Mouse (Mus musculus) E14TG2a.4 (cell line): Measurements from ENCODE around the gene Tns3.

Experiments
- H3K27me3 ChIP-seq: 2 replicates; pipeline ENCODE4 v1.6.1; 2014; ENCODE audit warnings: low read length, control low read depth; ENCODE audit not compliant: insufficient read depth
- H3K36me3 ChIP-seq: 2 replicates; pipeline ENCODE4 v1.6.1; 2014; ENCODE audit warnings: low read length, control low read depth; ENCODE audit not compliant: insufficient read depth
- H3K4me1 ChIP-seq: replicated peaks from 2 replicates; pipeline ENCODE4 v1.6.1; 2014; ENCODE audit warnings: low read depth, low read length, control low read depth
- H3K4me3 ChIP-seq: replicated peaks from 2 replicates; pipeline ENCODE4 v1.5.1; 2014; ENCODE audit warnings: mild to moderate bottlenecking, low read length
- H3K9me3 ChIP-seq: 2 replicates; pipeline ENCODE4 v1.6.1; 2014; ENCODE audit warnings: low read length, control low read depth
- CTCF ChIP-seq: conservative IDR thresholded peaks from 2 replicates; pipeline ENCODE4 v1.5.1; 2014; ENCODE audit warnings: low read length
- NANOG ChIP-seq: IDR thresholded peaks from 2 replicates; pipeline ENCODE4 v1.6.1; 2014; ENCODE audit warnings: borderline replicate concordance, low read length, mixed read lengths
- POU5F1 ChIP-seq: IDR thresholded peaks from 2 replicates; pipeline ENCODE4 v1.6.1; 2014; ENCODE audit warnings: low read length, borderline replicate concordance

Gene Tns3

DNA sequence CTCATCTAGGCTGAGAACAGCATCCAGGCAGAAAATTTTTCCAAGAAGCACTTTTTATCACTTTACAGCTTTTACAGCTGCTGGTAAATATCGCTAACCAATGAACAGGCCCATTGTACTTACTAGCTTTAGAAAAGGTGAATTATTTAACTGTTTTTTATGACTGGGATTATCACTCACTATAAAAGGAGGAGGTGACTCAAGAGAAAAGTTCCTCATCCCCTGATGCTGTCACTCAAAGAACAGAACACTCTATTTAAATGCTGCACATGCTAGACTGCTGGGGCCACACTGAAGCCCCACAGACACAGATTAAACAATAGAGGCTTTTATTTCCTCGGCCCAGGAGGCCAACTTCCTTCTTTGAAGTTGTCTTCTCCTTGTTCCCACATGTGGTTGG lies 80.0 kb downstream of the Tns3 start:
- Histone ChIP-seq H3K27me3 (no peaks in the 10 kb centered on the region), H3K4me3 (peak overlapping the region; percentile 30), H3K36me3 (peaks cover 84% of the 10 kb centered on the region), H3K9me3 (no peaks in the 10 kb centered on the region), H3K4me1 (peaks cover 100% of the 10 kb centered on the region)
- TF ChIP-seq POU5F1 (no peak), CTCF (no peak), NANOG (no peak)

DNA sequence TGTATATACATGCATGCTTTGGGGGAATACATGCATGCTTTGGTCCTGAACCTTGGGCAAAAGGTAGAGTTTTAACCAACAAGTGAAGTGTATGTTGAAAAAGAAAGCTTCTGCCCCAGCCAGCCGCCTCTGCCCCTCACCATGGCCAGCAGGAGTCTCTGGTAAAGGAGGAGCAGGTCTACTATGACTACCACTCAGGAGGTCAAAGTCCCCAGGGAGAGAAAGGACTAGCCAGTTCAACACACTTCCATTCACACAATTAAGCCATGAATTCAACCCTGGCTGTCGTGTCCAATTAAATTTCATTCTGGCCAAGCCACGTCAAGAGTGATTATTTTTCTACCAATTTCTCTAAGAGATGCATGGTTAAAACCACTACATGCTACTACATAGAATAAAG lies 81.2 kb downstream of the Tns3 start:
- Histone ChIP-seq H3K4me3 (peak overlapping the region; percentile 30; the same call in 1 of the 2 replicates), H3K36me3 (peaks cover 85% of the 10 kb centered on the region), H3K4me1 (peaks cover 100% of the 10 kb centered on the region), H3K9me3 (no peaks in the 10 kb centered on the region), H3K27me3 (no peaks in the 10 kb centered on the region)
- TF ChIP-seq NANOG = no peak
- TF ChIP-seq POU5F1 = no peak

DNA sequence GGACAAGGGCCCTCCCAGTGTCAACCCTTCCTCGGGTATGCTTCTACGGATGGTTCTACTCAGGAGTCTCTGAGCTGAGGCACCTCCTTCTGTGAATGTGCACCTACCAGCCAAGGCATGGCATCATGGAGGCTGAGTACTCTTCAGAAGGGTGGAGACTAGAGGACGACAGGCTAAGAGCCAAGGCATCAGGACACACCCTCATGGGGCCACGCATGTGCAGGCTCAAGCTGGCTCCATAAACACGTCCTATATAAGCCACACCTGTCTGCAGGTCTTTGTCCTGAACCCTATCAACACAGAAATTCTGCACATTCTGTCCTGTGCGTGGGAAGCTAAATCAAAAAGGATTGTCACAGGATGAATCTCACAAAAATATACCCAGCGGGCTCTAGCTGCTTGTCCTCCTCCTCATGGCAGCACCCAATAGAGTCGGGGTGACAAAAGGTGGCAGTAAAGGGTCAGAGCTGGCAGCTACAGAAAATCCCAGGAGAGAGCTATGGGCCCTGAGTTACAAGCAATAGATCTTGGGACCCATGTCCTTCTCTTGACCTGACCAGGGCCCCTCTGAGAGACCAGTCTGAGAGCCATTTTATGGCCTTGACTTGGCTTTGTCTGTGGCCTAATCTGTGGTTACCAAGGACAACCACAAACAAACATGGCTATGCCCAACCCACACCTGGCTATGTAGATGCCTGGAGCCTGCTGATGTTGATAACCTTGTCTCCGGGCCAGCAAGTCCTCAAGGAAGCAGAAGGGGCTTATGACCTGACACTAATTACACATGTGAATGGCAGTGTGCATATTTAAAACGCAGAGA lies 82.0 kb downstream of the Tns3 start:
- Histone ChIP-seq H3K4me1 (peaks cover 100% of the 10 kb centered on the region), H3K4me3 (peak overlapping the region; percentile 3; the same call in 1 of the 2 replicates), H3K36me3 (peaks cover 86% of the 10 kb centered on the region), H3K27me3 (no peaks in the 10 kb centered on the region), H3K9me3 (no peaks in the 10 kb centered on the region)
- TF ChIP-seq POU5F1 = no peak
- no peak for TF ChIP-seq NANOG
- no peak for TF ChIP-seq CTCF

DNA sequence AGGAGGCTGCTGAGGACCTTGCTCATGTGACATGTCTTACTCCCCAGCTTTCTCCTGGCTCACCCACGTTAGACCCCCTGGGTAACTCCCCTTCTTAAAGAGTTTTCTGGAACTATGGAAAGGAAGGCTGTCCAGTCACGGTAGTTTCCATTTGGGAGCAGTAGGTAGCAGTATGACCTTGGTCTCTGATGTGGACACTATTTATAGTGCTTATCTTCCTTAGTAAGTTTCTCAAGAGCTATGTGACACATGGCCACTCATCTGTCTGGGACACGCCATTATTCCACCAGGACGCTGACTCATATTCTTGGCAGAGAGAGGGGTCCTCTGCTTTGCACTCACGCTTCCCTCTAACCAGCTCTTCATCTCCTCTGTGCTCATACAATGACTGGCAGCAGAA lies 84.5 kb downstream of the Tns3 start:
- no peaks in the 10 kb centered on the region for H3K9me3 ChIP-seq
- peak overlapping the region; percentile 24 for H3K4me3 ChIP-seq
- TF ChIP-seq POU5F1 (no peak), CTCF (no peak), NANOG (no peak)
- peaks cover 81% of the 10 kb centered on the region for H3K36me3 ChIP-seq
- H3K27me3 ChIP-seq = no peaks in the 10 kb centered on the region
- peaks cover 96% of the 10 kb centered on the region for H3K4me1 ChIP-seq

DNA sequence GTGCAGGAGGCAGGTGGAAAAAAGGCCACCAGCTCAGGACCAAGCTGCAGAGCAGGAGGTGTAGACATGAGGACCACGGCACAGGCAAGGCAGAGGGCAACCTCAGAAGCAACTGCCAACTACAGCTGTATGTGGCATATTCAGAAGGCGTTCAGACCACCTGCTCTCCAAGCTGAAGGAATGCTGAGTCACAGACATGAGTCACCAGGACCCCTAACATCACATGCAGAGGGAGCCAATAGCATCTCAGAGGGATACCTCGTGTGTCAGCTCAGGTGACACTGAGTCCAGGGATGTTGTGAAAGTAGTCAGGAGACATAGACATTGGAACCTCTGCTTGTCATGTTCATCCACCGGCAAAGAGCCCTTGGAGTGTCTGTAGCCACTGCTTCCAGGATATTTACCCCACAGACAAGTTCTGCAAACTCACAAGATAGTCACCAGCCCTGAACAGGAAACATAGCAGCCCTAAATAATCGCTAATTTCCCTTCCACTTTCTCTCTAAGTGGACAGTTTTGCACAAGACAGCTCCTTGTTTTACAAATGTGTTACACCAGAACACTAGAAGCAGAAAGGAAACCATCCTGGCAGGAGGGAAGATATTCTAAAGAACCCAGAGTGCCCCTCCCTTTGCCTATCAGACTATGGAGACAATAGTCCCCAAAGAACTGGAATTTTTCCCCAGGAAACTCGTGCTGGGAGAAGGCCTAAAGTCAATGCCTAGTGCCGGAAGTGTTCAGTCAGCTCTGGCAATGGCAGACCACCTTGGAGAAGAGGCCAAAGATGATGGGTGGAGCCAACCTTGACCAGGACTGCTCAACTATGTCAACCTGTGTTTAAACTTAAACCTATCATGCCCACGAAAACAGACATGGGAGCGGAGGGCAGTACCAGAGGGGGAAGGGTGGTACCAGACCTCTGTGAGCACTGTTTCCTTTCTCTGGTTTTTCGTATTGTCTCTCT lies 88.8 kb downstream of the Tns3 start:
- Histone ChIP-seq H3K4me1 (peaks cover 96% of the 10 kb centered on the region), H3K27me3 (no peaks in the 10 kb centered on the region), H3K9me3 (no peaks in the 10 kb centered on the region), H3K36me3 (peaks cover 91% of the 10 kb centered on the region), H3K4me3 (peak overlapping the region; percentile 74)
- TF ChIP-seq NANOG (peak; percentile 95), CTCF (no peak), POU5F1 (no peak)

DNA sequence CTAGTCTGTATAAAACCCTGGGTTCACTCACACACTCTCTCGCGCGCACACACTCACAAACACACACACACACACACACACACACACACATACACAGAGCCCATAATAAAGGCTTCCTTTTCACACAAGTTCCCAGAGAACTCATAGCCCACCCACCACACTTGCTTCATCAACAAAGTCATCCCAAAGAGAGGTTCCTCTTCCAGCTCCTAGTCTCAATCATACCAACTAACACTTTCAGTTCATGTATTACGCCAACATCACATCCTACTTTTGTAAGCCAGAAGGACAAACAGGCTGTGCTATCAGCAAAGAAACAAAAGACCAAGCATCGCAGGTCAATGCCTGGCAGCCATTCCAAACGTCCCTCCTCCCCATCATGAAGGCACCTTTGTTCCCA lies 89.8 kb downstream of the Tns3 start:
- no peaks in the 10 kb centered on the region for H3K27me3 ChIP-seq
- peaks cover 94% of the 10 kb centered on the region for H3K4me1 ChIP-seq
- peak overlapping the region; percentile 74 for H3K4me3 ChIP-seq
- H3K9me3 ChIP-seq = no peaks in the 10 kb centered on the region
- peaks cover 87% of the 10 kb centered on the region for H3K36me3 ChIP-seq
- no peak for TF ChIP-seq CTCF
- no peak for TF ChIP-seq NANOG
- TF ChIP-seq POU5F1 = no peak

DNA sequence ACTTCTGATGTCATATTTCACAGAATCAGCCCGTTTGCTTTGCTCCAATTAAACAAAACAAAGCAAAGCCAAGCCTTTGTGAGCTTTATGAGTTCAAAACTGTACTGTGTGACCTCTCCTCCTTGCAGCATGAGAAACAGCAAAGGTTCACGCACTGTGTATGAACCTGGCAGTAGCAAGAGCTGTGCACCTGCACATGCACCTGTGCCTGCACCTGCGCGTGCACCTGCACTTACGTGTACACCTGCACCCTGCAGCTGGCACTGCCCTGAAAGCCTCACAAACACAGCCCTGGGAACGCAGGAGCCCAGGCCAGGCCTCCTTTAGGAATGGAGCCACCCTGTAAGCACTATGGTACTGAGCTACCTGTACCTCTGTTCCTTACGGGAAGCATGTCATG lies 91.6 kb downstream of the Tns3 start:
- Histone ChIP-seq H3K4me1 (peaks cover 92% of the 10 kb centered on the region), H3K27me3 (no peaks in the 10 kb centered on the region), H3K9me3 (no peaks in the 10 kb centered on the region), H3K4me3 (peak overlapping the region; percentile 74), H3K36me3 (peaks cover 82% of the 10 kb centered on the region)
- TF ChIP-seq POU5F1 (no peak), NANOG (no peak), CTCF (no peak)
